Mouse (Mus musculus) urinary bladder, postnatal 14 days (tissue): ENCODE results near the gene Mixl1.
A peak's percentile ranks its signal among the peaks of the same experiment; 100 is the strongest.

Source experiments
- DNase-seq: peaks from one replicate; pipeline ENCODE4 v3.0.0; 2021; ENCODE audit warnings: low spot score

Mixl1 gene

GRCm38 (mm10) chr1:180696626-180697352 is at the start of gene Mixl1:
Gene Mixl1, minus strand, starts transcription at chr1:180697034.
- DNase-seq = no peak

GRCm38 (mm10) chr1:180729231-180729630 is 32.4 kb upstream of the Mixl1 start:
- DNase-seq = no peak

GRCm38 (mm10) chr1:180726183-180726582 is 29.3 kb upstream of the Mixl1 start:
- DNase-seq = no peak

GRCm38 (mm10) chr1:180725704-180726179 is 28.9 kb upstream of the Mixl1 start, which contains the start of gene Acbd3:
Gene Acbd3, plus strand, starts transcription at chr1:180726043.
- DNase-seq = peak; percentile 92

GRCm38 (mm10) chr1:180723701-180724238 is 26.9 kb upstream of the Mixl1 start:
- DNase-seq = no peak

GRCm38 (mm10) chr1:180722608-180723007 is 25.8 kb upstream of the Mixl1 start:
- DNase-seq = no peak

GRCm38 (mm10) chr1:180719951-180720689 is 23.3 kb upstream of the Mixl1 start:
- peak; percentile 83 for DNase-seq

GRCm38 (mm10) chr1:180719483-180719882 is 22.6 kb upstream of the Mixl1 start:
- no peak for DNase-seq

- no peak for DNase-seq
Observed at GRCm38 (mm10) chr1:180718756-180719155, 21.9 kb upstream of the Mixl1 start.

GRCm38 (mm10) chr1:180708935-180709776 is 12.3 kb upstream of the Mixl1 start:
- DNase-seq = no peak

GRCm38 (mm10) chr1:180707813-180708212 is 11.0 kb upstream of the Mixl1 start:
- no peak for DNase-seq

- DNase-seq = no peak
Observed at GRCm38 (mm10) chr1:180707368-180707767, 10.5 kb upstream of the Mixl1 start.

- no peak for DNase-seq
Observed at GRCm38 (mm10) chr1:180703400-180703799, 6.6 kb upstream of the Mixl1 start.

- no peak for DNase-seq
Observed at GRCm38 (mm10) chr1:180698063-180698462, 1.2 kb upstream of the Mixl1 start.

- no peak for DNase-seq
Observed at GRCm38 (mm10) chr1:180691284-180691683, 5.5 kb downstream of the Mixl1 start.
